Mouse (Mus musculus) heart, embryonic 13.5 days (tissue): Measurements from ENCODE around the gene Gm10912. TPM values are rescaled to one million over a fixed set of nuclear protein-coding genes. Genes with fewer than 3 reads are reported as not detected.
"Not testable (repeated sequence)": the region's sequence is repeated elsewhere in the genome, so short reads cannot be mapped to it uniquely, and the experiment has no call there.

Source experiments
- ATAC-seq: fragments of 200-750 bp; cut with Nextera tagmentation; 2 replicates; pipeline ENCODE4 v1.8.0; 2017; ENCODE audit warnings: moderate TSS enrichment; ENCODE audit not compliant: insufficient number of reproducible peaks, low FRiP score, low TSS enrichment; ENCODE audit errors: extremely low read depth
- H3K27ac ChIP-seq: fragments of 300-500 bp; sonication (generic); replicated peaks from 2 replicates; pipeline ENCODE4 v1.5.1; 2015; ENCODE audit warnings: moderate library complexity, mild to moderate bottlenecking, inconsistent platforms
- H3K27me3 ChIP-seq: fragments of 300-500 bp; sonication (generic); replicated peaks from 2 replicates; pipeline ENCODE4 v1.6.1; 2015; ENCODE audit warnings: mild to moderate bottlenecking, inconsistent platforms
- H3K36me3 ChIP-seq: fragments of 300-500 bp; sonication (generic); 2 replicates; pipeline ENCODE4 v1.6.1; 2015; ENCODE audit warnings: mild to moderate bottlenecking, inconsistent platforms
- H3K4me1 ChIP-seq: fragments of 300-500 bp; sonication (generic); 2 replicates; pipeline ENCODE4 v1.6.1; 2015; ENCODE audit warnings: inconsistent platforms
- H3K4me2 ChIP-seq: fragments of 300-500 bp; sonication (generic); 2 replicates; pipeline ENCODE4 v1.6.1; 2015; ENCODE audit warnings: inconsistent platforms, mild to moderate bottlenecking, moderate library complexity
- H3K4me3 ChIP-seq: fragments of 300-500 bp; sonication (generic); 2 replicates; pipeline ENCODE4 v1.5.1; 2015; ENCODE audit warnings: moderate library complexity, mild to moderate bottlenecking, inconsistent platforms
- H3K9ac ChIP-seq: fragments of 300-500 bp; sonication (generic); 2 replicates; pipeline ENCODE4 v1.6.1; 2015; ENCODE audit warnings: inconsistent platforms, mild to moderate bottlenecking, moderate library complexity
- H3K9me3 ChIP-seq: fragments of 300-500 bp; sonication (generic); 2 replicates; pipeline ENCODE4 v1.6.1; 2016; ENCODE audit warnings: inconsistent platforms
- WGBS: fragments of 180-500 bp; shearing (Covaris S2); methylation state at CpG from one replicate; pipeline ENCODE4 v1.1.7; 2015; ENCODE audit warnings: mixed read lengths; 5-methylcytosine and 5-hydroxymethylcytosine counted together
- polyA plus RNA-seq: library from polyadenylated mRNA; unstranded; fragments of >200 nt; fragmentation: Nextera tagmentation; extraction: Ambion mirVana; gene quantifications from 2 replicates; pipeline ENCODE4 v1.2.1, GENCODE M21; 2015

The Gm10912 gene
- polyA plus RNA-seq = not detected in 2 replicates

DNA sequence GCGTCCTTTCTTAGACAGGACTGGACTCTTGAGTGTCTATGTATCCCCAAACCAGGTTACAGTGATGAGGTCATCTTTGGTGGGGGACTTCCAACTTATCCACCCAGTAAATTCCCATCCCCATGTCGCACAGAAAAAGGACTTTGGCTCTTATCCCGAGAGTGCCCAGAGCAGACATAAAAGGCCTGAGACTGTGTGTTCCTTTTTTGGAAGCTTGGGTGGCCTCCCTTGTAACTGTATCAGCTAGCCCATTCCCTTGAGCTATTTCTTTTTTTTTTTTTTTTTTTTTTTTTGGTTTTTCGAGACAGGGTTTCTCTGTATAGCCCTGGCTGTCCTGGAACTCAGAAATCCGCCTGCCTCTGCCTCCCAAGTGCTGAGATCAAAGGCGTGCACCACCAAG lies at the start of gene Gm10912:
Gene Gm10912 (plus strand): TSS at position 301 of the 400 bp plus-strand sequence.
- not testable (repeated sequence) for H3K27ac ChIP-seq, H3K4me2 ChIP-seq, ATAC-seq, H3K9me3 ChIP-seq, H3K9ac ChIP-seq, H3K4me3 ChIP-seq, H3K27me3 ChIP-seq
- H3K36me3 ChIP-seq = peaks cover 29% of the 10 kb centered on the region
- peaks cover 12% of the 10 kb centered on the region for H3K4me1 ChIP-seq
- WGBS = 78% methylated on average over 6 of the region's 6 CpGs

DNA sequence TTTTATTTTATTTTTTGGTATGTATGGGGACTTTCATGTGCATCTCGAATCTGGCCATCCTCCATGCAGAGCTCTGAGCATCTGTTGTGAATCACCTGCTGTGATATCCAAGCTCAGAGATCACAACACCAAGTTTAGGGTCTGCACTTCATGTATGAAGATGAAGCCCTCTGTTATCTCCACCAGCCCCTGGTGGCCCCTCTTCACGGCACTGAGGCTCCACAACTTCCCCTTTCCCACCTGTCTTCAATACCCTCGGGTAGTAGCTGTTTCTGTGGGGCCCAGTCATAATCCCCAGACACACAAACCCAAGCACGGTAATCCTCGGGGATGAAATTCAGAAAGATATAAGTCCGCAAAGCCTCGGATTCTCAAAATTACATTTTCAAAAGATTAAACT lies 42.5 kb upstream of the Gm10912 start:
- WGBS = 77% methylated on average over 7 of the region's 7 CpGs
- Histone ChIP-seq H3K9ac (no peak overlapping the region), H3K27me3 (no peaks in the 10 kb centered on the region), H3K4me3 (no peak overlapping the region), H3K27ac (no peak overlapping the region), H3K4me2 (no peak overlapping the region), H3K36me3 (no peaks in the 10 kb centered on the region), H3K4me1 (peaks cover 5% of the 10 kb centered on the region; the same call in 1 of the 2 replicates), H3K9me3 (no peaks in the 10 kb centered on the region)
- no peak for ATAC-seq

DNA sequence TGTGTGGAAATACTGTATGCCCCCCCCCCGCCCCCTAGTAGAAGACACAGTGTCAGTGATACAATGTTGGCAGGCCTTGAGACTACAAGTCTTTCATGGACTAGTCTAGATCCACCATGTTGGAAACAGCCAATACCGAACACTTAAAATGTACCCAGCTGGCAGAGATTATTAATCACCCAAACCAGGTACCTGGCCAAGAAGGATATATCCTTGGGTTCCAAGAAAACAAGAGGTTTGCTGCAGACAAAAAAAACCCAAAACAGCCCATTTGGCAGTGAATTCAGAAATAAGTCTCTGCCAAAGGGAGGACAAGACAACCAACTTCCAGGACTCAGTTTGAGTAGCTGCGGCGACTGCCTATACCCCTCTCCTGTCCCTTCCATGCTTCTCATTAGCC lies 41.0 kb upstream of the Gm10912 start:
- WGBS = 89% methylated on average over 4 of the region's 4 CpGs
- Histone ChIP-seq H3K27ac (no peak overlapping the region), H3K4me2 (no peak overlapping the region), H3K9me3 (no peaks in the 10 kb centered on the region), H3K4me3 (no peak overlapping the region), H3K9ac (no peak overlapping the region), H3K4me1 (peaks cover 17% of the 10 kb centered on the region), H3K36me3 (no peaks in the 10 kb centered on the region), H3K27me3 (no peaks in the 10 kb centered on the region)
- ATAC-seq = no peak

DNA sequence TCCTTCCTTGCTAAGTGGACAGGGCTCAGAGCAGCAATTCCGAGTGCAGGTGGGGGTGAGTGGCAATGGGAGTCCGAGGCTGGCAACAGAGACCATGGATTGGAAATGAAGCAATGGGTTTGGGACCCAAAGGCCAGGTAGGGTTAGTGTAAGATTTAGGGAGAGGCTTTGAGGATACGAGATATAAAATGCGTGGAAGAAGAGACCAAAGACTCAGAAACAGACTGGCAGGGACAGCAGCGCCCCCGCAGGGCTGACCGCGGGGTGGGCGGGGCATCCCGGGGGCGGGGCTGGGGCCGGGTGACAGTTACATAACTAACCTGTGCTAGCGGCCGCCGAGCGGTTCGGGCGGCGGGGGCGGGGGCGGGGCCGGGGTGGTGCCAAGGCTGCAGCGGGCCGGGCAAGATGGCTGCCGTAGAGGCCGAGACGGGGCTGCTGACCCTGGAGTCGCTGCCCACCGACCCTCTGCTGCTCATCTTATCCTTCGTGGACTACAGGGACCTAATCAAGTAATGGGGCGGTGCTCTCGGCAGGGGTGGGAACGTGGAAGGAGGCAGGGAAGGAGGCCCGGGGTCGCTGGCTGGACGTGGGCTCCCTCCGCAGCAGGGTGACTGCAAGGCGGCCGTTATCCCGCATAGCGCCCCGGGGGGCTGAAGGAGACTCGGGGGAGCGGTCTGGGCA lies 38.0 kb upstream of the Gm10912 start, which contains the start of gene Fbxo3:
Gene Fbxo3 (plus strand): TSS at position 264 of the 681 bp plus-strand sequence.
- peak within 1 kb of the TSS; percentile 77 for H3K27ac ChIP-seq
- WGBS = 1% methylated on average over 42 of the region's 44 CpGs
- peak within 1 kb of the TSS; percentile 89 for H3K4me3 ChIP-seq
- H3K36me3 ChIP-seq = peaks cover 15% of the 10 kb centered on the region
- H3K4me2 ChIP-seq = peak within 1 kb of the TSS; percentile 91
- no peaks in the 10 kb centered on the region for H3K27me3 ChIP-seq
- no peaks in the 10 kb centered on the region for H3K9me3 ChIP-seq
- peak; percentile 94 for ATAC-seq
- H3K4me1 ChIP-seq = peaks cover 29% of the 10 kb centered on the region
- H3K9ac ChIP-seq = peak within 1 kb of the TSS; percentile 98

DNA sequence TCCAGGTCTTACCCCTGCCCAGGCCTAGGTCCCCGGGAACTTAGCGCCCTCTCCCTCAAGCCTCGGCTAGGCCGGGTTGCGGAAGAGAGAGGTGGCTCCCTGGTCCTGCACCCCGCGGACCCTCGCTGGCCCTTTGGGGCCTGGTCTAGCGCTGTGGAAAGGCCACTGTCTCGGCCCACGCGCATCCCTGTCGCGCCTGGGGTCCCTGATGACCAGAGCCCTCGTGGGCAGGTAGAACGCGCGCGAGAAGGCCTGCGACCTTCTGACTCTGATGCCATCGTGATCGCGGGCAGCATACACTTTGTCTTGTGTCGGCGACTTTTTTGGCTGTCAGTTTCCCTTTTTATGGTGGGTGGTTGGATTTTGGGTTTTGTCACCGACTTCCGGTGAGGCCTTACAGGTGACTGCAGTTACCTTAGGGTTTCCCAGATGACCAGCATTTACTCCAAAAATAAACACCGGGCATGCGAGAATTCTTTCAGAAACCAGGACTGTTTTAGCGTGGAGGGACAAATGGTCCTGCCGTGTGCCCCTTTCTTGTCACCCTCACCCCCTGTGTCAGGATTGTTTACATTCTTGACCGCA lies 37.4 kb upstream of the Gm10912 start, which contains the start of gene 4931422A03Rik:
Gene 4931422A03Rik (minus strand): TSS at position 223 of the 585 bp plus-strand sequence.
- Histone ChIP-seq H3K27ac (peak within 1 kb of the TSS; percentile 77), H3K9me3 (no peaks in the 10 kb centered on the region), H3K27me3 (no peaks in the 10 kb centered on the region), H3K36me3 (peaks cover 16% of the 10 kb centered on the region), H3K4me2 (peak within 1 kb of the TSS; percentile 91), H3K4me1 (peaks cover 29% of the 10 kb centered on the region), H3K4me3 (peak within 1 kb of the TSS; percentile 89), H3K9ac (peak within 1 kb of the TSS; percentile 98)
- under 1% methylated on average over 32 of the region's 32 CpGs for WGBS
- 0 out of 2 replicates have a peak, but pooled peaks have one; percentile 51 for ATAC-seq

DNA sequence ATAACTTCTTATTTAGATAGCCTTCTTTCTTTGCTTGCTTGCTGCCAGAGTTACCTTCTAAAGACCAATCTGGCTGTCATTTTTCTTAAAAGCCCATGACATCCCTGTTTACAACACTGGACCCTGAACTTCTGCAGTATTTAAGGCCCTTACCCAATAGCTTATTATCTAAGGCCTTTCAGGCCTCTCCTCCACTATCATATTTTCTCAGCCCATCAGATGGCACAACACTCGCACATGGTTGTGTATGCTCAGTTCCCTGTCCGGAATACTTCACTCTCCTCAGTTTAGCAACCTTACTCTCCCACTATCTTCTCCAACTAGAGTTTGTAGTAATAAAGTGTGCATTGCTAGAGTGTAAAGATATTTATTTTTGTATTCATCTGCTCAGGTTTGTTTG lies 36.6 kb upstream of the Gm10912 start:
- Histone ChIP-seq H3K27ac (peak overlapping the region; percentile 77; the same call in 1 of the 2 replicates), H3K4me3 (peak overlapping the region; percentile 89), H3K9ac (peak overlapping the region; percentile 98), H3K36me3 (peaks cover 23% of the 10 kb centered on the region), H3K9me3 (no peaks in the 10 kb centered on the region), H3K27me3 (no peaks in the 10 kb centered on the region), H3K4me1 (peaks cover 29% of the 10 kb centered on the region), H3K4me2 (peak overlapping the region; percentile 91)
- no peak for ATAC-seq
- 30% methylated on average over 2 of the region's 2 CpGs for WGBS

DNA sequence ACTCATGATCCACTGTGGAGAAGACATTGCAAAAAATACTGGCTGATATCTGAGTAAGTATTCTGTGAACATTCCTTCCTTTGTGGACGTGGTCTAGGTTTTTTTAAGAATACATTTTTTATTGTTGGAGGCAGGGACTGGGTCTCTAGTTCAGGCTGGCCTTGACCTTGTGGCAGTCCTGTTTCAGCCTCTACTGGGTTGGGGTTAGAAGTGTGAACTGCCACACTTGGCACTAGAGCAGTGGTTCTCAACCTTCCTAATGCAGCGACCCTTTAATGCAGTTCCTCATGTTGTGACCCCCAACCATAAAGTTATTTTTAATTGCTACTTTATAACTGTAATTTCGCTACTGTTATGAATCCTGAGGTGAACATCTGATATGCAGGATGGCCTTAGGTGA lies 35.2 kb upstream of the Gm10912 start:
- H3K4me1 ChIP-seq = peaks cover 33% of the 10 kb centered on the region
- no peak overlapping the region for H3K27ac ChIP-seq
- H3K4me3 ChIP-seq = no peak overlapping the region
- no peak overlapping the region for H3K9ac ChIP-seq
- no peak for ATAC-seq
- H3K27me3 ChIP-seq = no peaks in the 10 kb centered on the region
- H3K9me3 ChIP-seq = no peaks in the 10 kb centered on the region
- peaks cover 35% of the 10 kb centered on the region for H3K36me3 ChIP-seq
- H3K4me2 ChIP-seq = peak overlapping the region; percentile 91; the same call in 1 of the 2 replicates
- 75% methylated on average over 3 of the region's 3 CpGs for WGBS

DNA sequence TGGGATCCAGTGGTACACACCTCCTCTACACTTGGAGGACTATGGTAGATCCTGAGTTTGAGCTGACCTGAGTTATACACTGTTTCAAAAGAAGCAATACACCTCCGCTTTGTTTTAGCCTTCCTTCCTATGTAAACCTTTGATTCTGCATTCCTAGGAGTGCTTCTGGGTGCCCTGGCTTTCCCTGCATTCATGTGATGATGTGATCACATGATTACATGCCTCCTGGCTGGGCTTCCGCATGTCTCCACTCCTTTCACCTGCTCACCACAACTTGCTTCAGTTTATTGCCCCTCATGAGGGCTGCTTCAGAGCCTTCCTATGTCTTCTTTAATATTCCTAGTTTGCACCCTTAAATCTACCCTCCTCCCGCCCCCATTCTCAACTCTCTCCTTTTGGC lies 33.6 kb upstream of the Gm10912 start:
- H3K9me3 ChIP-seq = no peaks in the 10 kb centered on the region

DNA sequence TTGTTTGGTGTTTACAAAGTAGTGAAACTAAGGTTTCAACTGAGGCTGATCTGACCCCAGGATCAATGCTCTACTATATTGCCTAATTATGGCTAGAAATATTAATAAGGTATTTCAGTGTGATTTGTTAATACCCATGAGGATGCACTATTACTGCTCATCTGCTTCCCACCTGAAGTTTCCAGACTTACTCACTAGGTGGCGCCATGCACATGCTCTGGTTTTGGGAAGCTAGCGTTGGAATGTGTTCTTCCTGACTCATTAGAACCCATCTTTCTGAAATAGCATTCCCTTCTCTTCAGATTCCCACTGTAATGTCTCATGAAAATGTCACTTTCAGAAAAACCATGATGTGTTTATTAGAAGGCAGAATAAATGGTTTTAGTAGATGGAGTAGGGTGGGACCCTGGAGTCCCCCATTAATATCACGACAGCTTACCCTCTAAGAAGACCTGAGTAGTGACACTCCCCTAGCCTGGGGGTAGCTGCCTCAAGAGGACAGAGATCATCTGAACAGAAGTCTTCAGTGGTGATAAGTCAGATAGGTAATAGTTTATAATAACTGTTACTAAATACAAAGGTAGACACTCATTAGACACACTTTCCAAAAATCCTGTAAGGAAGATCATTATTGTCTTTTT lies 30.7 kb upstream of the Gm10912 start:
- Histone ChIP-seq H3K9ac (no peak overlapping the region), H3K9me3 (no peaks in the 10 kb centered on the region), H3K27me3 (no peaks in the 10 kb centered on the region), H3K4me2 (no peak overlapping the region), H3K36me3 (peaks cover 75% of the 10 kb centered on the region), H3K4me1 (peaks cover 13% of the 10 kb centered on the region), H3K4me3 (no peak overlapping the region), H3K27ac (no peak overlapping the region)
- 30% methylated on average over 3 of the region's 3 CpGs for WGBS
- ATAC-seq = no peak

More for the DNA sequence above, 33.6 kb upstream of the Gm10912 start:
- H3K9ac ChIP-seq = no peak overlapping the region
- no peak for ATAC-seq
- no peaks in the 10 kb centered on the region for H3K27me3 ChIP-seq
- 89% methylated on average over 3 of the region's 3 CpGs for WGBS
- peaks cover 32% of the 10 kb centered on the region for H3K4me1 ChIP-seq
- H3K36me3 ChIP-seq = peaks cover 50% of the 10 kb centered on the region
- no peak overlapping the region for H3K4me2 ChIP-seq
- H3K27ac ChIP-seq = no peak overlapping the region
- H3K4me3 ChIP-seq = no peak overlapping the region

DNA sequence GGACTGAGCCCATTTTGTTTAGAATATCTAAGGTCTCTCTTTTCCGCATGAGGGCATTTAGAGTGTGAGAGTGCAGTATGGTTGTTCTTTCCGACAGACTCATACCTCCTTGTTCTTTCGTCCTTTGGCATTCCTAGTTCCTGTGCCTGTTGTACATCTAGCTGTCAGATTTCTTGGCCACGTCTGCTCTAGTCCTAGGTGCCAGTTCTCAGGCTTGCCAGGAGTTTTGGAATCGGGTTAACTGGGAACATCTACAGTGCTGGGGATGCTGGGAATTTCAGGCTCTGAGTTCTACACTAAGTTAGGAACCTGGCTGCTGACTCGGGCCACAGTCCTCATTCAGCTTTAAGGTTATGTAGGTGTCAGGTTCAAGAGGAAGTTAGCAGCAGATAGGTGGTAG lies 30.0 kb upstream of the Gm10912 start:
- Histone ChIP-seq H3K4me2 (no peak overlapping the region), H3K9me3 (no peaks in the 10 kb centered on the region), H3K9ac (0 out of 2 replicates have a peak overlapping the region, but pooled peaks have one; percentile 37), H3K27ac (no peak overlapping the region), H3K27me3 (no peaks in the 10 kb centered on the region), H3K36me3 (peaks cover 77% of the 10 kb centered on the region), H3K4me3 (no peak overlapping the region), H3K4me1 (peaks cover 6% of the 10 kb centered on the region)
- no peak for ATAC-seq
- 59% methylated on average over 6 of the region's 6 CpGs for WGBS

DNA sequence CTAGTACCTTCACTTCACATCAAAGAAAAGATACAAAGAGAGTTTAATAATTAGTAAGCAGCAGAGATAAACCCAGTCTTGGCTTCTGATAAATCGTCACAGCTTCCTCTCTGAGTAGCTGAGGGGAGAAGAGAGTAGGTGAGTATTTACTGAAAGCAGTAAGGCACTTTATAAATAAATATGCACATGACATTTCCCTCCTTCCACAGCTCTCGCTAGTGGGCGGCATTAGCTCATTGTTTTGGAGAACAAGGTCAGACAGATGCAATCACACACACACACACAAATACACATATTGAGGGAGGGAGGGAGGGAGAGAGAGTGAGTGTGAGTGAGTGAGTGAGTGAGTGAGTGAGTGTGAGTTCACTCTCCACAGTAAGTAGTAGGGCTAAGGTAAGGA lies 29.3 kb upstream of the Gm10912 start:
- 72% methylated on average over 3 of the region's 3 CpGs for WGBS
- H3K36me3 ChIP-seq = peaks cover 79% of the 10 kb centered on the region

More for the DNA sequence above, 29.3 kb upstream of the Gm10912 start:
- Histone ChIP-seq H3K4me2 (no peak overlapping the region), H3K9ac (no peak overlapping the region), H3K4me3 (no peak overlapping the region), H3K27ac (no peak overlapping the region), H3K9me3 (no peaks in the 10 kb centered on the region), H3K4me1 (0 out of 2 replicates have a peak, but pooled peaks cover 4% of the 10 kb centered on the region), H3K27me3 (no peaks in the 10 kb centered on the region)
- ATAC-seq = no peak
